Mouse (Mus musculus): ENCODE measurements around the gene Hspg2.
"Not testable (repeated sequence)": the region's sequence is repeated elsewhere in the genome, so short reads cannot be mapped to it uniquely, and the experiment has no call there.

The Hspg2 gene

GRCm38 (mm10) chr4:137580299-137580698 is 111.7 kb downstream of the Hspg2 start:
- DNase-seq: no peak

GRCm38 (mm10) chr4:137581815-137582214 is 113.2 kb downstream of the Hspg2 start:
- peak; percentile 14 for DNase-seq

DNA sequence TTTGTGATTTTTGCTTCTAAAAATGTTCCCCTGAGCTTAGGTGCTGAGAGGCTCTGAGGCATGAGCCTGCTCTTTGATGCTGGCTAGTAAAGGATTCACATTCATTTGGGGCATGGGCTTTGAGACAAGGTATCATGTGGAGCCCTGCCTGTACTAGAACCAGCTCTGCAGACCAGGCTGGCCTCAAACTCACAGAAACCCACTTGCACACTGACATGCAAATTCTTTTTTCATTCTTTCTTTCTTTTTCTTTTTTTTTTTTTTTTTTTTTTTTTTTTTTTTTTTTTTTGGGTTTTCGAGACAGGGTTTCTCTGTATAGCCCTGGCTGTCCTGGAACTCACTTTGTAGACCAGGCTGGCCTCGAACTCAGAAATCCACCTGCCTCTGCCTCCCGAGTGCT is 120.5 kb downstream of the Hspg2 start:
- not testable (repeated sequence) for DNase-seq

- DNase-seq: no peak
Observed at GRCm38 (mm10) chr4:137589586-137589985, 121.0 kb downstream of the Hspg2 start.

GRCm38 (mm10) chr4:137590961-137591360 is 122.4 kb downstream of the Hspg2 start:
- DNase-seq: no peak

DNA sequence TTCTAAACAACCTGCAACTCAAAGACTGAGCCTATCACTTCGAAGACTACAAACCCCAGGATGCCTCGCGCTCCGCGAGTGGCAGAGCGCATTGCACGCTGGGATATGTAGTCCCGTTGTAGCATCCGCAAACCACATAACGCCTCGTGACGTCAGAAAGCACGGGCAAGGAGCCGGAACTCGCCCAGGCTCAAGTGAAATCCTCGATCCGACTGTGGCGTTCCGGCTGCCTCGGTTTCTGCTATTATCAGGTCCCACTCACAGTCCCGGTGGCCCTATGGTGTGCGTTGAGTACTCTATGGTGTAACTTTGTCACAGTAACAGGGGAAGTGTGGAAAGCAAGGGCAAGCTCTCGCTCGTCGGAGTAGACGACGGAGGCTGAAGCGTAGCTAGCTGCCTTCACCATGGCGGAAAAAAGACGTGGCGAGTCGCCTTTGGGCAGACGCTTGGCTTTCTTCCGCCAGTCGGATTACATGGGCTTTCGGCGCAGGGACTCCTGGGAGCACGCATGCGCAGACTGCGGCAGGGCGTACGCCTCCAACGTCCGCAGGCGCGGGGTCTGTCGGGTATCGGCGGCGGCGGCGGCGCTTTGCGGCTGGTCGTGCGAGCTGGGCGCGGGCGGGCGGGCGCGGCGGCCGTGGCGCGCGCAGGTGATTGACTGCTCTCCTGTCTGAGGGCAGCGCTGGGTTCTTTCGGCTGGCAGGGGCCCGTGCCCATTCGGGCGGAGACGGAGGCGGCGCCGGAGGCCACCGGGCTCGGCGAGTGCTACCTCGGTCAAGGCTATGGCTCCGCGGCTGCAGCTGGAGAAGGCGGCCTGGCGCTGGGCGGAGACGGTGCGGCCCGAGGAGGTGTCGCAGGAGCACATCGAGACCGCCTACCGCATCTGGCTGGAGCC is 125.3 kb downstream of the Hspg2 start, which contains the start of gene Usp48:
Usp48 (plus strand) TSS at position 155 of the 895 bp plus-strand sequence.
- peak; percentile 98 to 99 for DNase-seq

GRCm38 (mm10) chr4:137594496-137595270 is 126.1 kb downstream of the Hspg2 start:
- DNase-seq: peak in 1 of 2 experiments; percentile 26

GRCm38 (mm10) chr4:137597098-137597630 is 128.6 kb downstream of the Hspg2 start:
- DNase-seq: no peak

DNA sequence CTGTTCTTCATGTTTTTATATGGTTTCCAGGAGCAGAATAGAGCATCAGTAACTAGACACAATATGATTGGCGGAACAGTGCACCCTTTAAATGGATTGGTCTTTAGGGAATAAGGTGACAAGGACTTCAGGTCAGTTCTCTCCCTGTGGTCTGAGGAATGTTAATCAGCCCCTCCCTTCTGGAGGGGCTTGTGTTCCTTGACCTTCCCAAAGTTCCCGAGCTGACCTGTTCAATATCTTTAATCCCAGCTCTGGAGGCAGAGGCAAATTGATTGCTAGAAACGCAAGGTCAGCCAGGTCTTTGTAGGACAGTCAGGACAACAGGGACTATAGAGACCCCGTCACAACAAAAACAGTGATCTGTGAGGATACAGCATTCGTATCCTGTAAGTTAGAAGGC is 130.0 kb downstream of the Hspg2 start:
- DNase-seq: no peak

GRCm38 (mm10) chr4:137603449-137604171 is 135.0 kb downstream of the Hspg2 start:
- DNase-seq: no peak

GRCm38 (mm10) chr4:137607023-137607422 is 138.5 kb downstream of the Hspg2 start:
- no peak for DNase-seq

- no peak for DNase-seq
Observed at GRCm38 (mm10) chr4:137609281-137609680, 140.7 kb downstream of the Hspg2 start.

DNA sequence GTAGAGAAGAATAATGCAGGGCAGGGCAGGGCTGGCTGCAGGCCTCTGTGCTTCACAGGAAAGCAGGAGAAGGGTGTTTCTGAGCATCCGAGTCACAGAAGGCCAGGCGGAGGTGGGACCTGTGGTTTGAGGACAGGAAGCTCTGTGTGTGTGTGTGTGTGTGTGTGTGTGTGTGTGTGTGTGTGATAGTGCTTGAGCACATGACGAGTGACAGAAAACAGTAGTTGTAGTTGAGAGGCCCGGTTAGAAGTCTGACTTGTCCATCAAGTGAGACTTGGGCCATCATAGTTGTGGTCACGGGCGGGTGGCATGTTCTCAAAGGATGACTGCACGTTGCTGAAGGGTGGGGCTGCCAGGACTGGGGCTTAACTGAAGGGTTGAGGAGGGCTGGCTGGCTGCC is 141.1 kb downstream of the Hspg2 start:
- DNase-seq: peak; percentile 7 to 18

DNA sequence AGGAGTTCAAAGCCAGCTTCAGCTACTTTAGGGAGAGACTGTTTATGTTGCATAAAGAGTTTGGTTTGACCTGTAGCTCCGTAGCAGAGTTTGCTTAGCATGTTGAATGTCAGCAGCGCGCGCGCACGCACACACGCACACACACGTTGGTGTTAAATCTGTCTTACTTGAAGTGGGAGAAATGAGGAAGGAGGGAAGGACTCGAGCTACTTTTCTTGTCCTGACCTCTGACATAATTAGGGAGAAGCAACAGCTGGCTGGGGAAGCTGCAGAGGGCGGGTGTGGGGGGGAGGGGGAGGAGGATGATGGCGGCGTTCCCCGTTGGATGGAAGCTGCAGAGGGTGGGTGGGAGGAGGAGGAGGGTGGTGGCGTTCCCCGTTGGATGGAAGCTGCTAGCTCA is 141.7 kb downstream of the Hspg2 start:
- DNase-seq: no peak

Data from thymus, adult 18-20 months (tissue).